Mouse (Mus musculus) hindbrain, embryonic 11.5 days (tissue): ENCODE measurements around the gene Rftn1. TPM values are rescaled to one million over a fixed set of nuclear protein-coding genes. Genes with fewer than 3 reads are reported as not detected.
"Not testable (repeated sequence)": the region's sequence is repeated elsewhere in the genome, so short reads cannot be mapped to it uniquely, and the experiment has no call there.

Experiments used
- ATAC-seq: fragments of 200-750 bp; cut with Nextera tagmentation; 2 replicates; pipeline ENCODE4 v1.8.0; 2017; ENCODE audit warnings: mild to moderate bottlenecking, moderate TSS enrichment, moderate library complexity; ENCODE audit not compliant: low FRiP score
- DNase-seq: peaks from one replicate; pipeline ENCODE4 v3.0.0-alpha.2; 2015; ENCODE audit warnings: low spot score
- H3K27ac ChIP-seq: fragments of 300-500 bp; sonication (generic); 2 replicates; pipeline ENCODE4 v1.5.1; 2014; ENCODE audit warnings: mild to moderate bottlenecking, low read depth, low read length
- H3K27me3 ChIP-seq: fragments of 300-500 bp; sonication (generic); 2 replicates; pipeline ENCODE4 v1.6.1; 2014; ENCODE audit warnings: mild to moderate bottlenecking, low read length, moderate library complexity, mixed read lengths; ENCODE audit not compliant: control insufficient read depth, insufficient read depth
- H3K36me3 ChIP-seq: fragments of 300-500 bp; sonication (generic); 2 replicates; pipeline ENCODE4 v1.6.1; 2014; ENCODE audit warnings: mild to moderate bottlenecking, low read length, moderate library complexity, mixed read lengths; ENCODE audit not compliant: control insufficient read depth, insufficient read depth
- H3K4me1 ChIP-seq: fragments of 300-500 bp; sonication (generic); replicated peaks from 2 replicates; pipeline ENCODE4 v1.6.1; 2014; ENCODE audit warnings: low read length, mixed read lengths; ENCODE audit not compliant: control insufficient read depth, insufficient read depth
- H3K4me2 ChIP-seq: fragments of 300-500 bp; sonication (generic); replicated peaks from 2 replicates; pipeline ENCODE4 v1.6.1; 2014; ENCODE audit warnings: mild to moderate bottlenecking, low read depth, low read length
- H3K4me3 ChIP-seq: fragments of 300-500 bp; sonication (generic); 2 replicates; pipeline ENCODE4 v1.5.1; 2014; ENCODE audit warnings: low read depth, low read length
- H3K9ac ChIP-seq: fragments of 300-500 bp; sonication (generic); 2 replicates; pipeline ENCODE4 v1.6.1; 2014; ENCODE audit warnings: low read depth, low read length
- H3K9me3 ChIP-seq: fragments of 300-500 bp; sonication (generic); 2 replicates; pipeline ENCODE4 v1.6.1; 2016; ENCODE audit warnings: low read length; ENCODE audit not compliant: control insufficient read depth
- WGBS: fragments of 180-500 bp; shearing (Covaris S2); extraction: QIAGEN DNeasy Blood & Tissue Kit; methylation state at CpG from one replicate; pipeline ENCODE4 v1.1.7; 2014; 5-methylcytosine and 5-hydroxymethylcytosine counted together
- polyA plus RNA-seq: library from polyadenylated mRNA; unstranded; fragments of >200 nt; fragmentation: Nextera tagmentation; extraction: Ambion mirVana; gene quantifications from 2 replicates; pipeline ENCODE4 v1.2.1, GENCODE M21; 2014

Rftn1 gene
- polyA plus RNA-seq, 1 experiment from 2014 or later, result 5.6 TPM

DNA sequence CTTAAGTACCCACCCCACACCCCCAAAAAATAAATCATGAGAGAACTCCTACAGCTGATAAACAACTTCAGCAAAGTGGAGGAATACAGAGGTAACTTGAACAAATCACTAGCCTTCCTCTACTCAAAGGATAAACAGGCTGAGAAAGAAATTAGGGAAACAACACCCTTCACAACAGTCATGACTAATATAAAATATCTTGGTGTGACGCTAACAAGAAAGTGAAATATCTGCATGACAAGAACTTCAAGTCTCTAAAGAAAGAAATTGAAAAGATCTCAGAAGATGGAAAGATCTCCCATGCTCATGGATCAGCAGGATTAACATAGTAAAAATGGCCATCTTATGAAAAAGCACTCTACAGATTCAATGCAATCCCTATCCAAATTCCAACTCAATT lies 15.8 kb upstream of the Rftn1 start:
- H3K36me3 ChIP-seq, H3K4me3 ChIP-seq, H3K27ac ChIP-seq, H3K4me2 ChIP-seq, H3K9ac ChIP-seq, ATAC-seq, H3K9me3 ChIP-seq, H3K4me1 ChIP-seq, DNase-seq, H3K27me3 ChIP-seq: not testable (repeated sequence)
- WGBS, result 91% methylated on average over 1 of the region's 1 CpGs

DNA sequence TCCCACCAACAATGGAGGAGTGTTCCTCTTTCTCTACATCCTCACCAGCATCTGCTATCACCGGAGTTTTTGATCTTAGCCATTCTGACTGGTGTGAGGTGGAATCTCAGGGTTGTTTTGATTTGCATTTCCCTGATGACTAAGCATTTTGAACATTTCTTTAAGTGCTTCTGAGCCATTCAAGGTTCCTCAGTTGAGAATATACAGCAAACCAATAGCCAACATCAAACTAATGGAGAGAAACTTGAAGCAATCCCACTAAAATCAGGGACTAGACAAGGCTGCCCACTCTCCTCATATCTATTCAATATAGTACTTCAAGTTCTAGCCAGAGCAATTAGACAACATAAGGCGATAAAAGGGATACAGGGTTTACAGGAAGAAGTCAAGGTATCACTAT lies 15.4 kb upstream of the Rftn1 start:
- not testable (repeated sequence) for H3K9ac ChIP-seq
- 97% methylated on average over 2 of the region's 2 CpGs for WGBS

DNA sequence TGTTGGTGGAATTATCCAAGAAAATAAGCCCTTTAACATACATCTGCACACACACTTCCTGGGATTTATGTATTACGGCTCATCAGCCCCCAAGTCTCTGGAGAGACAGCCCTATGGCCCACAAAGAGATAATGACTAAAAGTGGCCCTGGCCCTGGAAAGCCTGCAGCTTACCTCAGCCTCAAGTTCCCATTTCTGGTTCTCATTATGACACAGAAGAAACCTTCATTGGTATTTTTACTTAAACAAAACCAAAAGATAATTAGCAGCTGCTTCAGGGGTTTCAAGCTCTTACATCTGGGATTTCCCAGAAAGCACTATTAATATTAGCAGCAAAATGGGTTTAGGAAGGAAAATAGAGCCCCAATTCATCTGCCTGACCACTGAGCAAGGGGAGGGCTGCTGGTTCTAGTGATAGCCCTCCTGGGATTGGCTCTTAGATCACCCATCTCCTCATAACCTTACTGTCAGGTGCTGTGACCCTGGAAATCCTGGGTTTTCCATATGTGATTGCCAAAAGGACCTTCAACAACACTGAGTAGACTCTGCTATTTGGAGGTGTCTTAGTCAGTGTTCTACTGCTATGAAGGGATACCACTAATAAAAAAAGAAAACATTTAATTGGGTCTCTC lies 14.8 kb upstream of the Rftn1 start:
- Histone ChIP-seq H3K36me3 (no peaks in the 10 kb centered on the region), H3K27me3 (no peaks in the 10 kb centered on the region), H3K4me1 (no peaks in the 10 kb centered on the region), H3K4me2 (no peak overlapping the region), H3K27ac (no peak overlapping the region), H3K9me3 (no peaks in the 10 kb centered on the region), H3K4me3 (no peak overlapping the region), H3K9ac (no peak overlapping the region)
- WGBS, result 81% methylated on average over 1 of the region's 1 CpGs
- ATAC-seq (no peak), DNase-seq (no peak)

More for the DNA sequence above, 15.4 kb upstream of the Rftn1 start:
- not testable (repeated sequence) for H3K4me3 ChIP-seq, ATAC-seq, H3K36me3 ChIP-seq, H3K9me3 ChIP-seq, H3K4me1 ChIP-seq, H3K27me3 ChIP-seq, DNase-seq, H3K27ac ChIP-seq, H3K4me2 ChIP-seq

DNA sequence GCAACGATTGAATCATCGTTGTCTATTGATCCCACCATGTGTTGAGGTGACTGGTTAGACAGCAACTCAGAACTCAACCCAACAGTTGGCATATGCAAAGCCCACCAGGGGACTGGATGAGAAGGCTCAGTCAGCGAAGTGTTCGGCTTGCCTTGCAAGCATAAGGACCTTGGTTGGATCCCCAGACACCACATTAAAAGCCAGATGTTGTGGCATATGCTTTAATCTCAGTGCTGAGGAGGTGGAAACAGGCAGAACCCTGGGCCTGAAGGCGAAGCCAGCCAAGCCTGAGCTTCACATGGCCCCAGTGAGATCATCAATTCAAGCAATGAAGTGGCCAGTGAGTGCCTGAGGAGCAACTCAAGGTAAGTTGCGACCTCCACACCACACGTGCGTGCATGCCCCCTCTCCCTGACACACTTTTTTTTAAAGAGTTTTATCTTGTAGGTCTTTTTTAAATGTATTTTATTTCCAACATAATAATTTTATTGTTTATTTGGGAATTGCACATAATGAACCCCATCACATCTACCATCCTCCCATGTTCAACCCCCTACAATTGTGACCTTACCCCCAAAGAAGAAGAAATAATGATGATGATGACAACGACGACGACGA lies 11.5 kb upstream of the Rftn1 start:
- ATAC-seq, result no peak
- H3K4me2 ChIP-seq, result no peak overlapping the region
- WGBS, result 91% methylated on average over 12 of the region's 12 CpGs
- no peak overlapping the region for H3K4me3 ChIP-seq
- H3K9me3 ChIP-seq, result no peaks in the 10 kb centered on the region
- no peaks in the 10 kb centered on the region for H3K4me1 ChIP-seq
- no peaks in the 10 kb centered on the region for H3K36me3 ChIP-seq
- no peaks in the 10 kb centered on the region for H3K27me3 ChIP-seq
- no peak overlapping the region for H3K27ac ChIP-seq
- no peak for DNase-seq
- H3K9ac ChIP-seq, result no peak overlapping the region

DNA sequence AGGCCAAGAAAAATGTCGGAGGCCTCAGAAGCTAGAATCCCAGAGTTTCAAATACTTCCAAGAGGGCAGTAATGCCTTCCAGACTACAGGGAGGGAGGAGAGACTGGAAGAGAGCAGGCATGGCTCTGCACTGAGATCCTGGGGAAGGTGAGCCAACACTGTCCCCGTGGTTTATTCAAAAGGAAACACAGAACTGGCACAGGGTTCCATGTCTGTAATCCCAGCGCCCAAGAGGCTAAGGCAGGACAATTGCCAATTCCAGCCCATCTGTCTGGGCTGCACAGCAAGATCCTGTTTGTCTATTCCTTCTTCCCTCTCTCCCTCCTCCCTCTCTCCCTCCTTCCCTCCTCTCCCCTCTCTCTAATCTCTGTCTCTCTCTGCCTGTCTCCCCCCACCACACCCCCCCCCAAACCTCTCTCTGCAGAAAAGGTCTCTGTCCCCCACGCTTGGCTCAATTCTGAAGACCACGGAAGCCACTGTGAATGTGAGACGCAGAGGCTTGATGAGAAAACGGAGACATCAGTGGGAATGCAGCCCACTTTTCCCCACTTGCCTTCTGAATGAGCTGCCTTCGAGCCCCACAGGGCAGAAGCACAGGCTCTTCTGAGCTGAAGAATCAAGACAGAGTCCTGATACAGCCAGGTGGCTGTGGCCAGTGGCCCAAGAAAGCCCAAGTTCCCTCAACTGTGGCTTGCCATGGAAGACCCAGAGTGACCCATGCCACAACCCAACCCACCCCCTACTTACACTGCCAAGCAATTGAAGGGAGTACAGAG lies 8.8 kb upstream of the Rftn1 start:
- H3K27me3 ChIP-seq, result 0 out of 2 replicates have a peak, but pooled peaks cover 4% of the 10 kb centered on the region
- WGBS, result 78% methylated on average over 8 of the region's 8 CpGs
- ATAC-seq, result no peak
- no peak for DNase-seq
- H3K36me3 ChIP-seq, result no peaks in the 10 kb centered on the region
- no peak overlapping the region for H3K9ac ChIP-seq
- H3K4me2 ChIP-seq, result no peak overlapping the region
- H3K4me1 ChIP-seq, result no peaks in the 10 kb centered on the region
- no peaks in the 10 kb centered on the region for H3K9me3 ChIP-seq
- H3K4me3 ChIP-seq, result no peak overlapping the region
- H3K27ac ChIP-seq, result no peak overlapping the region

DNA sequence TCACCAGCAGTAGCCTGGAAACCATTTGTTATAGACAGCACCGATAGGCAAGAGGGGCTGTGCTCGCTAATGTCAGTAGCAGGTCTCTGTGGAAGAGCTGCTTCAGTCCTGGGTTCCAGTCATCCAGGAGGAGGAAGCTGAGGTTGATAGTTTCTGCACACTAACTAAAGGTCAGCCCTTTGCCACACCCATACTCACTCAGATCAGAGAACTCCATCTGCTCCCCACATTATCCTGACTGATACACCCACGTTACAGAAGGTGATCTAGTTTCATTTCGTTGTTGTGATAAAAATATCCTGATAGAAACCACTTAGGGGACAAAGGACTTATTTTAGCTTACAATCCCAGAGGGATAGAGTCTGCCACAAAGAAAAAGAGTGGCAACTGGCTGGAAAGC lies 7.1 kb upstream of the Rftn1 start:
- no peaks in the 10 kb centered on the region for H3K36me3 ChIP-seq
- peaks cover 4% of the 10 kb centered on the region; the same call in 1 of the 2 replicates for H3K27me3 ChIP-seq
- no peak overlapping the region for H3K4me3 ChIP-seq
- no peak overlapping the region for H3K9ac ChIP-seq
- DNase-seq, result no peak
- H3K4me1 ChIP-seq, result no peaks in the 10 kb centered on the region
- 85% methylated on average over 4 of the region's 4 CpGs for WGBS
- H3K4me2 ChIP-seq, result no peak overlapping the region
- no peaks in the 10 kb centered on the region for H3K9me3 ChIP-seq
- H3K27ac ChIP-seq, result no peak overlapping the region
- ATAC-seq, result no peak

DNA sequence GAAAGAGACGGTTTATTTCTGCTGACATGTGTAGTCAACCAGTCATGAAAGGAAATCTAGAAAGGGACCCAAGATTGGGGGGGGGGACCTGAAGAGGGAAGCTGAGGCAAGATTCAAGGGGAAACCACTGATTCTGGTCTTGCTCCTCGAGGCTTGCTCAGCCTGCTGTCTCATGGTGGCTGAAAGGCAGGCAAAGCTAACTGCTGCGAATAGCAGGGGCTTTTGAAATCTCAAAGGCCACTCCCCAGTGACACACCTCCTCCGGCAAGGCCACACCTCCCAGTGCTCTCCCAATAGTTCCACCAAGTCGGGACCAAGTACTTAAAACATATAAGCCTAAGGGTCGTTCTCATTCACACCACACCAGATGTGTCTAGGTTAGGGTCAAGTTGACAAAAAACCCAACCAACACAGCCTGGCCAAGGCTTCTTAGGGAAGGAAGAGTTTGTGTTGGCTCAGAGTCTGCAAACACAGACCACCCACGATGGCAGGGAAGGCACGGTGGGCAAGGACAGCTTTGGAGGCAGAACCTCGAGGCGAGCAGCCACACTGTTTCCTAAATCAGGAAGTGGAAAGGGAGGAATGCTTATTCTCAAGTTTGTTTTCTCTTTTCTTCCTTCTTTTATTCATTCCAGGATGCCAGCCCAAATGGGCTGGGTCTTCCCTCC lies 5.7 kb upstream of the Rftn1 start:
- DNase-seq, result peak; percentile 17

DNA sequence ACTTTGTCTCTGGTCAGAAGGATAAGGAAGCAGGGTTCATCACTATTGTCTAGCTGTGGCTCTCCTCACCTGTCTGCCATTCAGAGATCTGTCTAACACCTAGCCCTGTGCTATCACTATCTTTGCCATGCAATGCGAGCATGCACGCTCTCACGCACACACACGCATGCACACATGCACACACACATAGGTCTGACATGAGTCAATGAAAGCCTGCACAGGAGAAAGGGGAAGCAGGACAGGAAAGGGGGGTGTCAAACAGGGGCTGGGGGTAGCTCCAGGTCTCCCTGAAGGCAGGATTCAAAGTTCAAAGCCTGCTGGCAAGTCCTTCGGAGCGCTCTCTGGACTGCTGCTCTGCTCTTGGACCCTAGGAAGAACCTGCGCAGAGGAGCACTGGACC lies 4.9 kb upstream of the Rftn1 start:
- no peak overlapping the region for H3K27ac ChIP-seq
- no peaks in the 10 kb centered on the region for H3K36me3 ChIP-seq
- WGBS, result 95% methylated on average over 7 of the region's 7 CpGs
- H3K4me3 ChIP-seq, result no peak overlapping the region
- no peak overlapping the region for H3K9ac ChIP-seq
- no peak overlapping the region for H3K4me2 ChIP-seq
- H3K4me1 ChIP-seq, result peaks cover 2% of the 10 kb centered on the region; the same call in 1 of the 2 replicates
- ATAC-seq (no peak), DNase-seq (no peak)
- H3K9me3 ChIP-seq, result no peaks in the 10 kb centered on the region
- H3K27me3 ChIP-seq, result peaks cover 20% of the 10 kb centered on the region

More for the DNA sequence above, 5.7 kb upstream of the Rftn1 start:
- Histone ChIP-seq H3K27ac (no peak overlapping the region), H3K9ac (no peak overlapping the region), H3K4me1 (peaks cover 2% of the 10 kb centered on the region; the same call in 1 of the 2 replicates), H3K9me3 (no peaks in the 10 kb centered on the region), H3K4me2 (no peak overlapping the region), H3K4me3 (no peak overlapping the region), H3K36me3 (no peaks in the 10 kb centered on the region), H3K27me3 (peaks cover 12% of the 10 kb centered on the region)
- no peak for ATAC-seq
- WGBS, result 29% methylated on average over 10 of the region's 10 CpGs
